Mouse (Mus musculus) splenic B cell, adult 2 months (primary cell): Measurements from ENCODE around the gene Adam33.
A peak's percentile ranks its signal among the peaks of the same experiment; 100 is the strongest.
"Not testable (repeated sequence)": the region's sequence is repeated elsewhere in the genome, so short reads cannot be mapped to it uniquely, and the experiment has no call there.

Experiments used
- DNase-seq: peaks from one replicate; pipeline ENCODE4 v3.0.0-alpha.2; 2011; ENCODE audit warnings: low read depth, low spot score
- H3K27me3 ChIP-seq: 2 replicates; pipeline ENCODE4 v1.6.1; 2012; ENCODE audit warnings: mild to moderate bottlenecking, low read length, moderate library complexity, mixed read lengths; ENCODE audit not compliant: control insufficient read depth, poor library complexity, insufficient read depth, severe bottlenecking
- H3K36me3 ChIP-seq: 2 replicates; pipeline ENCODE4 v1.6.1; 2012; ENCODE audit warnings: mild to moderate bottlenecking, low read length, moderate library complexity, mixed read lengths; ENCODE audit not compliant: control insufficient read depth, poor library complexity, insufficient read depth, severe bottlenecking

Adam33 gene

DNA sequence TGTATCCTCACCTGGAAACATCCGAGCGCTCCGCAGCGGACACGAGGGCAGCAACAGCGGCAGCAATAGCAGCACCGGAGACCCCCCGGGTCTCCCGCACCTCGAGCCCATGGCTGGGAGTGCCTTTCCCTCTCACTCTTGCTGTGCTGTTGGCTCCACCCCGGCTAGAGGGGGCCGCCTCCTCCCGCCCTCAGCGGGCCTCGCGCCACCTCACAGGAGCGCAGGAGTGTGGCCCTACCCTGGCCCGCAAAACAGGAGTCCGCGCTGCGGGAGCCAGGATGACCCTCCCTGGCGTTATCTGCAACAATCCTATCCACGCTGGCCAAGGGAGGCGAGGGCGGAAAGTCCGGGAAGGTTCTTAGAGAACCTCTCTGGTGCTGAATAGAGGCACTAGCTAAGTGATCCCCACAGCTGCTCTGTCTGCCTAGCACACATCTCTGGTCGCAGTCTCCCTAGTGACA is at the start of gene Adam33:
TSS of gene Adam33 (minus strand) at position 411 of the 461 bp plus-strand sequence.
- DNase-seq, result no peak
- no peaks in the 10 kb centered on the region for H3K27me3 ChIP-seq

DNA sequence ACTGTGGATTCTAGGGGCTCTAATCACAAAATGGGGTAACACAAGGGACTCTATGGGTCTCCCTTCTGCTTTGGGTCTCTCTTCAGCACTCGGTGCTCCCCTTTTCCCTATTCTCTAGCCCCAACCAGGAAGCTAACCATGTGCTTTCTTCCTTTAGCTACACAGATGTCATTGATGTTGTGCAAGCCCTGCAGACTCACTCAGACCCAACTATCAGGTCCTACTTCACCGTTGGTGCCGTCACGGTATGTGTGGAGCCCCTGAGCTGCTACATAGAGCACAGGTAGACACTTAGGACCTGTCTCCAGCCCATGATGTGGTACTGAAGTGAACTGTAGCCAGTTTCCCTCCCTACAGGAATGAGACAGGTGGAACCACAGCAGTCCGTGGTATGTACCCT is 42.4 kb upstream of the Adam33 start:
- DNase-seq, result no peak
- no peaks in the 10 kb centered on the region for H3K36me3 ChIP-seq
- no peaks in the 10 kb centered on the region for H3K27me3 ChIP-seq

More for the DNA sequence above, at the start of gene Adam33:
- H3K36me3 ChIP-seq, result no peaks in the 10 kb centered on the region

DNA sequence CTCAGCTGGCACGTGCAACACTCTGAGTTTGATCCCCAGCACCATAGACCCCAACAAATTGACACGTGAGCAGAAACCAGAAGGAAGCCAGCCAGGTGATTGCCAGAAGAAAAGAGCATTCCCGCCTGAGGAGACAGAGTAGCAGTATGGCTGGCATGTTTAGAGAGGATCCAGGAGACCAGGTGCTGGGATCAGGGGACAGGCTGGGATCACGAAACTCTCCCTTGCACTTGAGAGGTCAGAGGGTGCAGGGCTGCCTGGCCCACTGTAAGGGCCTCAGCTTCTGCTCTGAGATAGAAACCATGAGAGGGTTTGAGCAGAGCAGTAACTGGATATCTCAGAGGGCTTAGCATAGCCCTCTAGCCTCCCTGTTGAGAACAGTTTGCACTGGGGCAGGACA is 41.4 kb upstream of the Adam33 start:
- DNase-seq, H3K36me3 ChIP-seq, H3K27me3 ChIP-seq: not testable (repeated sequence)

DNA sequence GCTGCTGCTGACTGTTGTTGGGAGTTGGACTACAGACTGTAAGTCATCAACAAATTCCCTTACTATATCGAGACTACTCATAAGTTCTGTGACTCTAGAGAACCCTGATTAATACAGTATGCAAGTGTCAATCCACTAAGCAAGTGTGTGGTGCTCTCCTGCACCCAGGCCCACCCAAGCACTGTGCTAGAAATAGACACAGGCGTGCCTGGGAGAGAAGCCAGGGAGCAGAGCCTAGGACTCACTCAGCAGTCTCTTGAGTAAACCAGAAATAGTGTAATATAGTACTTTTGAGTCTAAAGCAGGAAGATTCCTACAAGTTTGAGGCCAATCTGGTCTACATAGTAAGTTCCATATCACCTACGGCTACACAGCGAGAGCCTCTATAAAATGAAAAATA is 40.4 kb upstream of the Adam33 start:
- no peak for DNase-seq
- H3K27me3 ChIP-seq, result no peaks in the 10 kb centered on the region
- no peaks in the 10 kb centered on the region for H3K36me3 ChIP-seq

DNA sequence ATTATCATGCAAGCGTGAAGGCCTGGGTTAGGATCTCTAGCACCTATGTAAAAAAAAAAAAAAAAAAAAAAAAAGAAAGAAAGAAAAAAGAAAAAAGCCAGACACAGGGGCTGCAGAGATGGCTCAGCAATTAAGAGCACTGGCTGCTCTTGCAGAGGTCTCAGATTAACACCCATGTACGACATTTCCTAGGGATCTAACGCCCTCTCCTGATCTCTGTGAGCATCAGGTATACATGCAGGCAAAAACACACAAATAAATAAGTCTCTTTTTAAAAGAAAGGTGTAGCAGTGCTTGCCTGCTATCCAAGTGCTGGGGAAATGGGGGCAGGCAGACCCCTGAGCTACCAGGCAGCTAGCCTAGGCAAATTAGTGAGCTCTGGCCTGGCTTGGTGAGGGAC is 37.9 kb upstream of the Adam33 start:
- no peak for DNase-seq
- H3K36me3 ChIP-seq, result no peaks in the 10 kb centered on the region

DNA sequence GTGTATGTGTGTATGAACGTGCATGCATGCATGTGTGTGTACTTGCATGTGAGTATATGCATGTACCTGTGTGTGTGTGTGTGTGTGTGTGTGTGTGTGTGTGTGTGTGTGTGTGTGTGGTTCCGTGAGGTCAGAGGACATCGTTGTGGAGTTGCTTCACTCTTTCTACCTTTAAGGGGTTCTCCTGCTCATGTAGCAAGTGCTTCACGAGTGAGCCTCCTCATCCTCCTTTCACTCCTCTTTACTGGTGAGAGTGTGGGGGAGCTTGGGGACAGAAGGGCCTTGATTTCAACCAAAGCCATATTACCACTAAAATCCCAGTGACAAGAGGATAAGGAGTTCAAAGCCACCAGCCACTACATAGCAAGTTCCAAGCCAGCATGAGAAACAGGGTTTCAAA is 33.5 kb upstream of the Adam33 start:
- no peaks in the 10 kb centered on the region for H3K36me3 ChIP-seq
- no peak for DNase-seq
- H3K27me3 ChIP-seq, result no peaks in the 10 kb centered on the region

More for the DNA sequence above, 37.9 kb upstream of the Adam33 start:
- no peaks in the 10 kb centered on the region for H3K27me3 ChIP-seq

DNA sequence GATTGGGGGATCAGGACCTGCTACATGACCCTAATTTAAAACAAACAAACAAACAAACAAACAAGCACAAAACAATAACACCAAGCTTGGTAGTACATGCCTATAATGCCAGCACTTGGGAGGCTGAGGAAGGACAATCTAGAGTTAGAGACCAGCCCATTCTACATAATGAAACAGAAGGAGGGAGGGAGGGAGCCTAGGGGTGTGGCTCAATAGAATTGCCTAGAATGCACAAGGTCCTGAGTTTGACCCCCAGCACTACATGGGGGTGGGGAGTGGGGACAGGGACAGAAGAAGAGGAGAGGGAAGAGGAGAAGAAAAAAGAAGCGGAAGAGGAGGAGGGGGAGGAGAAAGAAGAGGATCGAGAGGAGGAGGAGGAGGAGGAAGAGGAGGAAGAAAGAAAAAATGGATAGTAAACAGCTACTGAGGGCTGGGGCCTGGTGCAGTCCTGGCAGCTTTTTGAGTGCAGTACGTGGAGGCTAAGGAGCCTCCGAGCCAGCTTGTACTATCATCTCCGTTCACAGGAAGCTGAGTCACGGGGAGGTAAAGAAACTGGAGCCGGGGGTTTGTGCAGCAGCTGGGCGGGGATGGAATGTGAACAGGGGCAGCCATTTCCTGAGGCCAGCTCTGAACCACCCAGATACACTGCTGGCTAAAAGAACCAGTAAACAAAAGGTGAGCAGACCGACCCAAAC is 32.6 kb upstream of the Adam33 start:
- Histone ChIP-seq H3K27me3 (no peaks in the 10 kb centered on the region), H3K36me3 (no peaks in the 10 kb centered on the region)
- no peak for DNase-seq

DNA sequence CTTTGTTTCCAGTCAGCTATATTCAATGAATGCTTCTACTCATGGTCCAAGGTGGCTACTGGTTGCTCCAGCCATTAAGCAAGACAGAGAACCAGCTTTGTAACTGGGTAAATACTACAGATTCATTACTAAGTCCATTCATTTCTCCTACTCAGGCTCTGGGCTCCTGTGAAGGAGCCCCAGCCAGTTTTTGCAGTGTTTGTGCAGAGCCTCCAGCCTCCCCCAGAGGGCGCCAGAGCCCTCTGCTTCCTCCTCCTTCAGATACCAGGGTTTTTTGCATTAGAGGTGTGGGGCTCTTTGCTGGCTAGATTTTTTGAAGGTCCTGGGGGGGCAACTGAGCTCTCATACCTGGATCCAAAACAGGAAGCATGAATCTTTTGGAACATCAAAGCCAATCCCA is 31.2 kb upstream of the Adam33 start:
- peak; percentile 84 for DNase-seq
- Histone ChIP-seq H3K36me3 (no peaks in the 10 kb centered on the region), H3K27me3 (no peaks in the 10 kb centered on the region)

DNA sequence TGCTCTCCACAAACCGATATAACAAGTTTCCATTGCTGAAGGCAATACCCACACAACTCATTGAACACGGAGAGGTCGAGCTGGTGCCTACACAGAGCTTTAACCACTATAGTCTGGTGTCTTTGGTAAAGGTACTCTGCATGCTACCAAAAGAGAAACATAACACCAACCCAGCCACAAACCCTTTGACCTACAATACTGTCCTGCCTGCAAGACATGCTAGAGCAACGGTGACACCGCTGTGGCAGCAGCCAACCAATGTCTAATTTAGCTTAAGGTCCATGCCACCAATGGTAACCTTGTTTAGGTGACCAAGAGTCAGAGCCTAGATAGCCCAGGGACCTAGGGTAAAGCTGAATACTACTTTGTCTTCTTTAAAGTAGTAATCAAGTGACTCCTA is 30.0 kb upstream of the Adam33 start:
- no peak for DNase-seq

DNA sequence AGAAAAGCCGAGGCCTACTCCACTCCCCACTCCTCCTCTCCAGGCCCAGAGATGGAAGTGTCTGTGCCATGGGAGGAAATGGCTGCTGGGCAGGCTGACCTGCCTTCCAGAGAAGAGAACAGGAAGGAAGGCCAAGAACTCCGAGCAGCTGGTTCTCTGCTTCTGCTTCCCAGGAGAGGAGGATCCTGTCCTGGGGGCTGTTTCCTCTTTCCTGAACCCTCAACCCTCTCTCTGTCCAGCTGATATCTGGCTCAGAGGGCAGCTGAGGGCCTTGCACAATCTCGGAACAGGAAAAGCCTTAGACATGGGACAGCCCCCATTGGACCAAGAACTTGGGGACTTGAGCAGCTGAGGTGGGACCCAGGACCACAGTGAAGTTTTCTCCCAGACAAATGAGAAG is 27.2 kb upstream of the Adam33 start:
- DNase-seq, result no peak
- Histone ChIP-seq H3K27me3 (no peaks in the 10 kb centered on the region), H3K36me3 (no peaks in the 10 kb centered on the region)

More for the DNA sequence above, 30.0 kb upstream of the Adam33 start:
- no peaks in the 10 kb centered on the region for H3K36me3 ChIP-seq
- no peaks in the 10 kb centered on the region for H3K27me3 ChIP-seq

DNA sequence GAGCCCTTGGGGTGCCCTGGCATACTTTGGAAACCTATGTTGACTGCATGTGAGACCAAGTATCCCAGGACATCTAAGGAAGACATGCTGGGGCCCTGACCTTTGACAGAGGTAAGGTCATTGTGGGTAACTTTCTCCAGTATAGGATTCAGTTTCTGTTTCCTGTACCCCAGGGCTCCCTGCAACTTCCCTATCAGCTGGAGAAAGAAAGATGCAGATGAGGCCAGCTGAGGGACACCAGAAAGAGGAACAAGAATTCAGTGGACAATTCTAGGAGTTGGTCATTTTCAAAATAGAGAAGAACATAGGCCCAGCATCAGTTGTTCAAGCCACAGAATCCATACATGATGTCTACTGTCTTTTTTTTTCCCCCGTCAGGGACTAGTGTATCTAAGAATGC is 26.0 kb upstream of the Adam33 start:
- H3K36me3 ChIP-seq, result no peaks in the 10 kb centered on the region
- H3K27me3 ChIP-seq, result no peaks in the 10 kb centered on the region
- no peak for DNase-seq

DNA sequence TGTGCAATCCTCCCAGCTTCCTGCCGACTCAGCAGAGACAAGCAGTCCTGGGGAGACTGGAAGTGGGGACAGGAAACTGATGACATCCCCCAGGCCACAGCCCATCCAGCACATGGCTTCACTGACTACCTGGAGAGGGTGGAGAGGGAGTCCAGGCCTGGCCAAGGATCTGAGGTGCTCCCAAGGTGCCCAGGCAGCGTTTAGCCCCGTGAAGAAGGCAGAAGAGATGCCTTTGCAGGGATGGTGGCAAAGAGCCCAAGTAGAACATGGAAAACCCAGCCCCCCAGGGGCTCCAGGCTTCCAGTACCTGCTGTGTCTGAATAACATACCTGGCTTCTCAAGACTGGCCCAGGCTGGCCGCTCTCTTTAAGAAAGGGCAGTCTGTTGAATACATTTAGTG is 25.0 kb upstream of the Adam33 start:
- H3K36me3 ChIP-seq, result no peaks in the 10 kb centered on the region
- DNase-seq, result no peak
- H3K27me3 ChIP-seq, result no peaks in the 10 kb centered on the region

DNA sequence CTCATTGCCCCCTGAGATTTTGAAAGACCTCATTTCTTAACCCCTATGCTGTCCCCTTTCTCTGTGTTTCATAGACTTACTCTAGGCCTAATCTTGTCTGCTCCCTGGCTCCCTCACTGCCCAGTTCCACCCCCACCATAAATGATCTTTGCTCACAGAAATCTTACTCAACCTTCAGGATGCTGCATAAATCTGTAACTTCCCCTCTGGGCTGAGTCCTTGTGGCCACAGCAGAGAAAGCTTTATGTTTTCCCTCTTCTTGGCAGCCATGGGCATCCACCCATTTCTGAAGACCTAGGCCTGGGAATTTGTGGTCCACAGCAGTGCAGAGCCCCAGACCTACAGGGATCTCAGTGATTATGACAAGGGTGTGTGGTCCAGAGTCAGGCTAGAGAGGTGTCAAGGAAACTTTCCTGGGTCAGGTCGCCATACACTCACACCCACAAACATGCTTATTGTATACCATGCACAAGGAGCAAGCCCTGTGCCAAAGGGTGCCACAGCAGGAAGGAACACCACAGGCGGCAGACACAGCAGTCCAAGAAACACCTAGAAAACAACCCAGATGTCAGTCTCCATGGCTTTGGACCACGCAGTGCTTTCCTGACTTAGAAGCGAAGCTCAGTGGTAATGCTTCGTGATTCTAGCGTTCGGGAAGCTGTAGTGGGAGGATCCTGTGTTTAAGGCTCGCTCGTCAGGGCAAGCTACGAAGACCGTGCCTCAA is 23.2 kb upstream of the Adam33 start, which contains the start of gene Siglec1:
TSS of gene Siglec1 (minus strand) at position 99 of the 724 bp plus-strand sequence.
- no peaks in the 10 kb centered on the region for H3K27me3 ChIP-seq
- H3K36me3 ChIP-seq, result no peaks in the 10 kb centered on the region
- DNase-seq, result no peak

DNA sequence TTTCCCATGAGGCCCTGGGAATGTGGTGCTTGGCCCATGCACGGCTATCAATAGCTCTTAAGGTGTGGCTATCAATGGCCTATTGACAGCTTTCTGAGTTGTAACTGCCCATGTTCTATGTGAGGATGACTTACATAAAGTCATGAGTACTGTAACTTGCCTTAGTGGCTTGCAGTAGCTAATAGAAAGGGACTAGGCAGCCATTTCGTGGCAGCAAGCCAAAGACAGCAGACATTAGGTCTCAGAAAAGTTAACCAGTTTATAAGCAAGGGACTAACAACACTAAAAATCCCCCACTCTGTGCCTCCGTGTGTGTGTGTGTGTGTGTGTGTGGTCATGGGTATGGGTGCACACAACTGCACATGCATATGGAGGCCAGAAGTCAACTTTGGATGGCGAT is 20.6 kb upstream of the Adam33 start:
- H3K27me3 ChIP-seq, result no peaks in the 10 kb centered on the region
- H3K36me3 ChIP-seq, result no peaks in the 10 kb centered on the region
- no peak for DNase-seq

DNA sequence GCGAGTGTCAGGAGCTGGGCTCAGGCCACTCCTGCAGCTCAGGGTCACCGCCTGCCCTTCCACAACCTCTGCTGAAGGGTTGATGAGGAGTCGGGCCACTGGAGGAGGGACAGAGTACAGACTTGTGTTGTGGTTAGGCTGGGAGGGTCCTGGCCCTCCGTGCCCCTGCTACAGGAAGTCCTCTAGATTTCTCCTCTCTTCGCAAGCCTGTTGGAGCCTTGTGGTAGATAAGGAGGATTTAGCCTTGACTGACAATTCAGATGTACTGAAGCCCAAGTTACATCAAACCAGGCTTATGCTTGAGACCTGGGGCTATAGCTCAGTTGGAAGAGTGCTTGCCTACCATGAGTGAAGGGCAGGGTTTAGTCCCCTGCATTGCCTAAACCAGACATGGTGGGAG is 16.9 kb upstream of the Adam33 start:
- no peaks in the 10 kb centered on the region for H3K36me3 ChIP-seq
- DNase-seq, result no peak

More for the DNA sequence above, 16.9 kb upstream of the Adam33 start:
- no peaks in the 10 kb centered on the region for H3K27me3 ChIP-seq
